Mouse (Mus musculus): ENCODE measurements around the gene Kcp.

DNA sequence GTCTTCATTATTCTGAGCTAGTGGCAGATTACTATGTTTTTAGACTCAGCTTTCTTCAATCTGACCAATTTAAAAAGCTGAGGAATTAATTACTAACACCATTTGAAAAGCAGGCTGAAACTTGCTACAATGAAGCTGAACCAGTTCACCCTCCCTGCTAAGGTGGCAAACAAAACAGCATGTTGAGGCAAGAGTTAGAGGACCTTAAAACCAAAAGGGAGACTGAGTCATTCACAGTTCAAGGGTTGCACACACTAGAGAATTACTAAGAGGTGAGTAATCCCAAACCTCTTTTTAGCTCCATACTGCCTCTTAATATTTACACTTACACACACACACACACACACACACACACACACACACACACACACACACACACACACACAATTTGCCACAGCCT is 39.8 kb upstream of the Kcp start:
- TF ChIP-seq CTCF (conservative IDR thresholded peaks at IDR 0.05; ENCODE audit: insufficient read depth, insufficient read length, low read depth, low read length) (no peak), POLR2A (IDR thresholded peaks at IDR 0.05; ENCODE audit: low read depth, low read length) (no peak)

All from kidney, adult 2 months (tissue).